Mouse (Mus musculus): ENCODE measurements around the gene Cop1. TPM values are rescaled to one million over a fixed set of nuclear protein-coding genes. Genes with fewer than 3 reads are reported as not detected.
"Not testable (repeated sequence)": the region's sequence is repeated elsewhere in the genome, so short reads cannot be mapped to it uniquely, and the experiment has no call there.

Gene Cop1
- polyA plus RNA-seq (2012; ENCODE audit: insufficient read depth, insufficient read length, missing spikeins), result 72.7 and 96.3 TPM in 2 replicates

- peak within 1 kb of the TSS; percentile 92 for H3K27ac ChIP-seq (replicated peaks; ENCODE audit: low read depth, low read length)
- H3K4me3 ChIP-seq (ENCODE audit: insufficient read depth, low read depth, low read length), result peak within 1 kb of the TSS; percentile 88
- not testable (repeated sequence) for H3K4me1 ChIP-seq (ENCODE audit: control insufficient read depth, insufficient read depth, insufficient read length, low read length)
Measured at GRCm38 (mm10) chr1:159231781-159232571, at the start of gene Cop1. TSS of gene Cop1 (plus strand) at chr1:159232320.

- Histone ChIP-seq H3K4me3 (ENCODE audit: insufficient read depth, low read depth, low read length) (no peak overlapping the region), H3K4me1 (ENCODE audit: control insufficient read depth, insufficient read depth, insufficient read length, low read length) (no peaks in the 10 kb centered on the region), H3K27ac (replicated peaks; ENCODE audit: low read depth, low read length) (no peak overlapping the region; the same call in 1 of the 2 replicates)
Measured at GRCm38 (mm10) chr1:159186741-159187140, 45.4 kb upstream of the Cop1 start.

GRCm38 (mm10) chr1:159198603-159199002 lies 33.5 kb upstream of the Cop1 start:
- H3K4me3 ChIP-seq (ENCODE audit: insufficient read depth, low read depth, low read length), result no peak overlapping the region
- H3K4me1 ChIP-seq (ENCODE audit: control insufficient read depth, insufficient read depth, insufficient read length, low read length), result no peaks in the 10 kb centered on the region

GRCm38 (mm10) chr1:159199606-159200005 lies 32.5 kb upstream of the Cop1 start:
- no peak overlapping the region for H3K4me3 ChIP-seq (ENCODE audit: insufficient read depth, low read depth, low read length)
- H3K27ac ChIP-seq (replicated peaks; ENCODE audit: low read depth, low read length), result no peak overlapping the region
- H3K4me1 ChIP-seq (ENCODE audit: control insufficient read depth, insufficient read depth, insufficient read length, low read length), result no peaks in the 10 kb centered on the region

More at GRCm38 (mm10) chr1:159198603-159199002, 33.5 kb upstream of the Cop1 start:
- H3K27ac ChIP-seq (replicated peaks; ENCODE audit: low read depth, low read length), result no peak overlapping the region

- Histone ChIP-seq H3K4me3 (ENCODE audit: insufficient read depth, low read depth, low read length) (no peak overlapping the region), H3K27ac (replicated peaks; ENCODE audit: low read depth, low read length) (no peak overlapping the region), H3K4me1 (ENCODE audit: control insufficient read depth, insufficient read depth, insufficient read length, low read length) (no peaks in the 10 kb centered on the region)
Measured at GRCm38 (mm10) chr1:159201220-159201619, 30.9 kb upstream of the Cop1 start.

GRCm38 (mm10) chr1:159211711-159212110 lies 20.4 kb upstream of the Cop1 start:
- Histone ChIP-seq H3K27ac (replicated peaks; ENCODE audit: low read depth, low read length) (no peak overlapping the region), H3K4me1 (ENCODE audit: control insufficient read depth, insufficient read depth, insufficient read length, low read length) (no peaks in the 10 kb centered on the region), H3K4me3 (ENCODE audit: insufficient read depth, low read depth, low read length) (no peak overlapping the region)

- no peaks in the 10 kb centered on the region for H3K4me1 ChIP-seq (ENCODE audit: control insufficient read depth, insufficient read depth, insufficient read length, low read length)
Measured at GRCm38 (mm10) chr1:159217437-159217836, 14.7 kb upstream of the Cop1 start.

GRCm38 (mm10) chr1:159222046-159222445 lies 10.1 kb upstream of the Cop1 start:
- Histone ChIP-seq H3K4me1 (ENCODE audit: control insufficient read depth, insufficient read depth, insufficient read length, low read length) (no peaks in the 10 kb centered on the region), H3K4me3 (ENCODE audit: insufficient read depth, low read depth, low read length) (no peak overlapping the region), H3K27ac (replicated peaks; ENCODE audit: low read depth, low read length) (no peak overlapping the region)

More at GRCm38 (mm10) chr1:159217437-159217836, 14.7 kb upstream of the Cop1 start:
- Histone ChIP-seq H3K4me3 (ENCODE audit: insufficient read depth, low read depth, low read length) (no peak overlapping the region), H3K27ac (replicated peaks; ENCODE audit: low read depth, low read length) (no peak overlapping the region)

GRCm38 (mm10) chr1:159225064-159225824 lies 6.9 kb upstream of the Cop1 start:
- H3K4me3 ChIP-seq (ENCODE audit: insufficient read depth, low read depth, low read length), result no peak overlapping the region
- H3K4me1 ChIP-seq (ENCODE audit: control insufficient read depth, insufficient read depth, insufficient read length, low read length), result no peaks in the 10 kb centered on the region
- no peak overlapping the region for H3K27ac ChIP-seq (replicated peaks; ENCODE audit: low read depth, low read length)

GRCm38 (mm10) chr1:159232572-159233261 lies 597 bp downstream of the Cop1 start:
- H3K4me1 ChIP-seq (ENCODE audit: control insufficient read depth, insufficient read depth, insufficient read length, low read length), result not testable (repeated sequence)
- Histone ChIP-seq H3K27ac (replicated peaks; ENCODE audit: low read depth, low read length) (peak overlapping the region; percentile 20), H3K4me3 (ENCODE audit: insufficient read depth, low read depth, low read length) (peak overlapping the region; percentile 76)

GRCm38 (mm10) chr1:159233426-159233825 lies 1.3 kb downstream of the Cop1 start:
- Histone ChIP-seq H3K4me3 (ENCODE audit: insufficient read depth, low read depth, low read length) (peak overlapping the region; percentile 76), H3K27ac (replicated peaks; ENCODE audit: low read depth, low read length) (no peak overlapping the region), H3K4me1 (ENCODE audit: control insufficient read depth, insufficient read depth, insufficient read length, low read length) (peaks cover 3% of the 10 kb centered on the region)

GRCm38 (mm10) chr1:159234496-159234895 lies 2.4 kb downstream of the Cop1 start:
- Histone ChIP-seq H3K27ac (replicated peaks; ENCODE audit: low read depth, low read length) (no peak overlapping the region), H3K4me1 (ENCODE audit: control insufficient read depth, insufficient read depth, insufficient read length, low read length) (peaks cover 3% of the 10 kb centered on the region)

GRCm38 (mm10) chr1:159235674-159236073 lies 3.6 kb downstream of the Cop1 start:
- Histone ChIP-seq H3K4me3 (ENCODE audit: insufficient read depth, low read depth, low read length) (no peak overlapping the region), H3K4me1 (ENCODE audit: control insufficient read depth, insufficient read depth, insufficient read length, low read length) (peaks cover 3% of the 10 kb centered on the region), H3K27ac (replicated peaks; ENCODE audit: low read depth, low read length) (no peak overlapping the region)

More at GRCm38 (mm10) chr1:159234496-159234895, 2.4 kb downstream of the Cop1 start:
- no peak overlapping the region for H3K4me3 ChIP-seq (ENCODE audit: insufficient read depth, low read depth, low read length)

- no peak overlapping the region for H3K4me3 ChIP-seq (ENCODE audit: insufficient read depth, low read depth, low read length)
- H3K4me1 ChIP-seq (ENCODE audit: control insufficient read depth, insufficient read depth, insufficient read length, low read length), result peaks cover 3% of the 10 kb centered on the region
- H3K27ac ChIP-seq (replicated peaks; ENCODE audit: low read depth, low read length), result no peak overlapping the region
Measured at GRCm38 (mm10) chr1:159238147-159238546, 6.0 kb downstream of the Cop1 start.

- H3K27ac ChIP-seq (replicated peaks; ENCODE audit: low read depth, low read length), result no peak overlapping the region
- no peak overlapping the region for H3K4me3 ChIP-seq (ENCODE audit: insufficient read depth, low read depth, low read length)
- H3K4me1 ChIP-seq (ENCODE audit: control insufficient read depth, insufficient read depth, insufficient read length, low read length), result peaks cover 3% of the 10 kb centered on the region
Measured at GRCm38 (mm10) chr1:159250320-159250719, 18.2 kb downstream of the Cop1 start.
